Mouse (Mus musculus) heart, embryonic 11.5 days (tissue): ENCODE measurements around the gene Tango6. TPM values are rescaled to one million over a fixed set of nuclear protein-coding genes. Genes with fewer than 3 reads are reported as not detected.

ENCODE experiments used
- ATAC-seq: fragments of 200-750 bp; cut with Nextera tagmentation; replicated peaks from 2 replicates; pipeline ENCODE4 v1.8.0; 2017; ENCODE audit warnings: moderate library complexity; ENCODE audit not compliant: insufficient number of reproducible peaks, low FRiP score, low TSS enrichment
- H3K27ac ChIP-seq: fragments of 300-500 bp; sonication (generic); 2 replicates; pipeline ENCODE4 v1.5.1; 2014; ENCODE audit warnings: mild to moderate bottlenecking, low read depth, low read length
- H3K27me3 ChIP-seq: fragments of 300-500 bp; sonication (generic); 2 replicates; pipeline ENCODE4 v1.6.1; 2014; ENCODE audit warnings: mild to moderate bottlenecking, low read length, mixed read lengths; ENCODE audit not compliant: control insufficient read depth, insufficient read depth
- H3K36me3 ChIP-seq: fragments of 300-500 bp; sonication (generic); 2 replicates; pipeline ENCODE4 v1.6.1; 2014; ENCODE audit warnings: mild to moderate bottlenecking, low read length, moderate library complexity, mixed read lengths; ENCODE audit not compliant: control insufficient read depth, insufficient read depth
- H3K4me1 ChIP-seq: fragments of 300-500 bp; sonication (generic); 2 replicates; pipeline ENCODE4 v1.6.1; 2014; ENCODE audit warnings: low read length; ENCODE audit not compliant: control insufficient read depth, insufficient read depth
- H3K4me2 ChIP-seq: fragments of 300-500 bp; sonication (generic); 2 replicates; pipeline ENCODE4 v1.6.1; 2014; ENCODE audit warnings: mild to moderate bottlenecking, moderate library complexity
- H3K4me3 ChIP-seq: fragments of 300-500 bp; sonication (generic); 2 replicates; pipeline ENCODE4 v1.5.1; 2014; ENCODE audit warnings: low read depth, low read length
- H3K9ac ChIP-seq: fragments of 300-500 bp; sonication (generic); 2 replicates; pipeline ENCODE4 v1.6.1; 2014; ENCODE audit warnings: mild to moderate bottlenecking, low read depth, low read length, moderate library complexity
- H3K9me3 ChIP-seq: fragments of 300-500 bp; sonication (generic); replicated peaks from 2 replicates; pipeline ENCODE4 v1.6.1; 2016; ENCODE audit warnings: low read length; ENCODE audit not compliant: control insufficient read depth
- WGBS: fragments of 180-500 bp; shearing (Covaris S2); extraction: QIAGEN DNeasy Blood & Tissue Kit; methylation state at CpG from one replicate; pipeline ENCODE4 v1.1.7; 2014; ENCODE audit not compliant: insufficient replicate concordance; 5-methylcytosine and 5-hydroxymethylcytosine counted together
- polyA plus RNA-seq: library from polyadenylated mRNA; unstranded; fragments of >200 nt; fragmentation: Nextera tagmentation; extraction: Ambion mirVana; gene quantifications from 2 replicates; pipeline ENCODE4 v1.2.1, GENCODE M21; 2014

The Tango6 gene
- polyA plus RNA-seq, 1 experiment from 2014 or later = 5.9 TPM

- no peak overlapping the region for H3K4me3 ChIP-seq
- WGBS = 92% methylated on average over 6 of the region's 6 CpGs
- H3K9me3 ChIP-seq = no peaks in the 10 kb centered on the region
- no peak overlapping the region for H3K27ac ChIP-seq
- no peak for ATAC-seq
- peaks cover 5% of the 10 kb centered on the region for H3K36me3 ChIP-seq
- no peak overlapping the region for H3K4me2 ChIP-seq
- no peaks in the 10 kb centered on the region for H3K27me3 ChIP-seq
- H3K4me1 ChIP-seq = 0 out of 2 replicates have a peak, but pooled peaks cover 3% of the 10 kb centered on the region
- no peak overlapping the region for H3K9ac ChIP-seq
Measured at GRCm38 (mm10) chr8:106726551-106726950, 43.7 kb downstream of the Tango6 start.

GRCm38 (mm10) chr8:106727241-106727835 is 44.5 kb downstream of the Tango6 start:
- peaks cover 5% of the 10 kb centered on the region for H3K36me3 ChIP-seq
- H3K27me3 ChIP-seq = no peaks in the 10 kb centered on the region
- H3K9ac ChIP-seq = no peak overlapping the region
- H3K4me2 ChIP-seq = no peak overlapping the region
- H3K4me3 ChIP-seq = no peak overlapping the region
- no peak for ATAC-seq
- 44% methylated on average over 16 of the region's 16 CpGs for WGBS
- no peaks in the 10 kb centered on the region for H3K9me3 ChIP-seq
- 0 out of 2 replicates have a peak, but pooled peaks cover 3% of the 10 kb centered on the region for H3K4me1 ChIP-seq
- no peak overlapping the region for H3K27ac ChIP-seq

GRCm38 (mm10) chr8:106727889-106728288 is 45.0 kb downstream of the Tango6 start:
- Histone ChIP-seq H3K4me2 (no peak overlapping the region), H3K27me3 (no peaks in the 10 kb centered on the region), H3K4me1 (0 out of 2 replicates have a peak, but pooled peaks cover 4% of the 10 kb centered on the region), H3K27ac (no peak overlapping the region), H3K9me3 (no peaks in the 10 kb centered on the region), H3K4me3 (no peak overlapping the region), H3K9ac (no peak overlapping the region), H3K36me3 (peaks cover 5% of the 10 kb centered on the region)
- no peak for ATAC-seq
- 50% methylated on average over 1 of the region's 1 CpGs for WGBS

GRCm38 (mm10) chr8:106732921-106733320 is 50.1 kb downstream of the Tango6 start:
- peaks cover 15% of the 10 kb centered on the region for H3K4me1 ChIP-seq
- H3K36me3 ChIP-seq = no peaks in the 10 kb centered on the region
- peak overlapping the region; percentile 1; the same call in 1 of the 2 replicates for H3K27ac ChIP-seq
- no peak overlapping the region for H3K4me2 ChIP-seq
- no peaks in the 10 kb centered on the region for H3K27me3 ChIP-seq
- no peak for ATAC-seq
- no peaks in the 10 kb centered on the region for H3K9me3 ChIP-seq
- 48% methylated on average over 5 of the region's 5 CpGs for WGBS
- no peak overlapping the region for H3K4me3 ChIP-seq
- no peak overlapping the region for H3K9ac ChIP-seq

GRCm38 (mm10) chr8:106733703-106734102 is 50.8 kb downstream of the Tango6 start:
- ATAC-seq = no peak
- H3K9me3 ChIP-seq = no peaks in the 10 kb centered on the region
- H3K4me3 ChIP-seq = no peak overlapping the region
- H3K27ac ChIP-seq = peak overlapping the region; percentile 80
- H3K4me1 ChIP-seq = peaks cover 15% of the 10 kb centered on the region
- no peaks in the 10 kb centered on the region for H3K36me3 ChIP-seq
- 39% methylated on average over 3 of the region's 3 CpGs for WGBS
- no peak overlapping the region for H3K9ac ChIP-seq
- H3K27me3 ChIP-seq = no peaks in the 10 kb centered on the region
- no peak overlapping the region for H3K4me2 ChIP-seq

- Histone ChIP-seq H3K4me2 (no peak overlapping the region), H3K27ac (peak overlapping the region; percentile 80), H3K36me3 (peaks cover 2% of the 10 kb centered on the region), H3K27me3 (no peaks in the 10 kb centered on the region), H3K4me1 (peaks cover 15% of the 10 kb centered on the region), H3K9ac (no peak overlapping the region), H3K9me3 (no peaks in the 10 kb centered on the region), H3K4me3 (no peak overlapping the region)
- peak; percentile 46; the same call in 1 of the 2 replicates for ATAC-seq
Measured at GRCm38 (mm10) chr8:106734222-106734621, 51.4 kb downstream of the Tango6 start.

GRCm38 (mm10) chr8:106736861-106737662 is 54.2 kb downstream of the Tango6 start:
- H3K4me2 ChIP-seq = no peak overlapping the region
- peaks cover 15% of the 10 kb centered on the region for H3K4me1 ChIP-seq
- H3K27ac ChIP-seq = no peak overlapping the region
- ATAC-seq = no peak
- WGBS = 72% methylated on average over 13 of the region's 13 CpGs
- H3K36me3 ChIP-seq = peaks cover 5% of the 10 kb centered on the region
- no peaks in the 10 kb centered on the region for H3K9me3 ChIP-seq
- H3K9ac ChIP-seq = no peak overlapping the region
- no peak overlapping the region for H3K4me3 ChIP-seq
- H3K27me3 ChIP-seq = no peaks in the 10 kb centered on the region

GRCm38 (mm10) chr8:106737846-106738245 is 55.0 kb downstream of the Tango6 start:
- Histone ChIP-seq H3K4me3 (no peak overlapping the region), H3K4me2 (no peak overlapping the region), H3K9ac (no peak overlapping the region), H3K9me3 (no peaks in the 10 kb centered on the region), H3K36me3 (peaks cover 5% of the 10 kb centered on the region), H3K27ac (no peak overlapping the region), H3K4me1 (peaks cover 14% of the 10 kb centered on the region), H3K27me3 (no peaks in the 10 kb centered on the region)
- no peak for ATAC-seq
- 85% methylated on average over 2 of the region's 2 CpGs for WGBS
